Mouse (Mus musculus): ENCODE data around the gene Nodal.

Nodal gene

DNA sequence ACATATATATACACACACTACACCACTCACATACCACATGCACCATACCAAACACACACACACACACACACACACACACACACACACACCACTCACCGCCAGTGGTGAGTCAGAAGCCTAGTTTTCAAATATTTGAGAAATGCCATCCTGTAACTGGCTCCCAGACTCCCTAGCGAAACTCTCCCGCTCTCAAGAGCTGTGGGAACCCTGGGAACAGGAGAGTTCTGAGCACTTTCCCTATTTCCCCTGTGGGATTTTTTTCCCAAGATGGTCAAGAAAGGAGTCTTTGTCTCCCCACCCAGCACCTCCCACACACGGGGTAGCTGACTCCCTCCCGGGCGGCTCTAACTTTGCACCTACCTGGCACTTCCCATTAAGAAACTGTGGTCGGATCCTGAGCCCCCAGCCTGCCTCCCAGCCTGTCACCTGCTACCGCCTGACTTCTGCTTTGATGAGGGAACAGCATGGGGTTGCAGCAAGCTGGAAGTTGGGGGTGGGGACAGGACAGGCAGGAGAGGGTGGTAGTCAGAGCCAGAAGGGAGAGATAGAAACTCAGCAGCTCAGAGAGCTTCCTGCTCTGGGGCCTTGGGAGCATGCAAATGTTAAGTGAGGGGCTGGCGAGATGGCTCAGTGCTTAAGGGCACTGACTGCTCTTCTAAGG lies 23.2 kb upstream of the Nodal start:
- peak; percentile 62 for DNase-seq (ENCODE audit: extremely low read depth, insufficient read length, low spot score)

- no peak for DNase-seq (ENCODE audit: extremely low read depth, insufficient read length, low spot score)
Observed at GRCm38 (mm10) chr10:61398125-61398524, 19.6 kb upstream of the Nodal start.

- DNase-seq (ENCODE audit: extremely low read depth, insufficient read length, low spot score): peak; percentile 43
Observed at GRCm38 (mm10) chr10:61399156-61399734, 18.5 kb upstream of the Nodal start.

DNA sequence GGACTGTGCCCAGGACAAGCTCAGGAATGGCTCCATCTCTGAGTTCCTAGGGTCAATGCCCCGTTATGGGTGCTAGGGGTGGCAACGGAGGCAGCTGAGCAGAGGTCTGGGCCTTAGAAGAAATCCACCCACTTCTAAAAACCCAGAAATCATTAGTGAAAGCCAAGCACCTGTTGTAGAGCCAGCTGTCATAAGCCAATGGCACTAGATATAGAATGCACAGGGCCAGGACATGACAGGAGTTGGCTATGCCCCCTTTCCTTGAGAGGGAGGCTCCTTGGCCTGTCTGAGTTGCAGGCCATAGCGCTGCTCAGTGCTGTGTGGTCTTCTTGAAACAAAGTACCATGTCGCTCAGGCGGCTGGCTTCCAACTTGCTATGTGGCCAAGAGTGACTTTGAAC lies 17.4 kb upstream of the Nodal start:
- no peak for DNase-seq (ENCODE audit: extremely low read depth, insufficient read length, low spot score)

DNA sequence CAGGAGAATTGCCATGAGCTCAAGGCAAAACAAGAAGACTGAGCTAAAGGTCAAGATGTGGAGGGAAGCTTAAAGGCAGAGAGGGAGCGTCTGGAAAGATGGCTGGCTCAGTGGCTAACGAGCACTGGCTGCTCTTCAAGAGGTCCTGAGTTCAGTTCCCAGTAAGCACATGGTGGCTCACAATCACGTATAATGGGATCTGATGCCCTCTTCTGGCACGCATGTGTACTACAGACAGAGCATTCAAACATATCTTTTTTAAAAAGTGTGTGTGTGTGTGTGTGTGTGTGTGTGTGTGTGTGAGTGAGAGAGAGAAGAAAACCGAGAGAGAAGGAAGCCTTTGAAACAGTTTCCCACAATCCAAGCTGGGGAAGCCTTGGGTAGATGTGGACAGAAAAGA lies 15.3 kb upstream of the Nodal start:
- no peak for DNase-seq (ENCODE audit: extremely low read depth, insufficient read length, low spot score)

DNA sequence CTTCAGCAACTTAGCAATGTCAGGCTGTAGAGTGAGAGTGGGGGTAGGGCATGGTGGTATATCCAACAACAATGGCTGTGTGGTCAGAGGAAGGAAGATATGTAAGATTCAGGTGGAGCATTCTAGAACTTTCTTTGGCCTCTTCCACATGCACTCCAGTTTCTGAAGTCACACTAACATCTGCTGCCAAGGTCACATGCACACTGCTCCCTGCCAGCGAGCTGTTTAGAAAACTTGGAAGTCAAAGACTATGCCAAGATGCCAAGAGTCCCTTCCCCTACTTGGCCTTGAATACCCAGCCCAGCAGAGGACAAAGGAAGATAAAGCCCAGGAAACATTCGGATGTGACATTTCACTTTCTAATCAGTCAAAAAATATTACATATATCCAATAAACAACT lies 14.9 kb upstream of the Nodal start:
- no peak for DNase-seq (ENCODE audit: extremely low read depth, insufficient read length, low spot score)

GRCm38 (mm10) chr10:61405958-61406357 lies 11.8 kb upstream of the Nodal start:
- DNase-seq (ENCODE audit: extremely low read depth, insufficient read length, low spot score): no peak

- DNase-seq (ENCODE audit: extremely low read depth, insufficient read length, low spot score): no peak
Observed at GRCm38 (mm10) chr10:61409776-61410175, 8.0 kb upstream of the Nodal start.

GRCm38 (mm10) chr10:61410193-61410592 lies 7.6 kb upstream of the Nodal start:
- no peak for DNase-seq (ENCODE audit: extremely low read depth, insufficient read length, low spot score)

GRCm38 (mm10) chr10:61412910-61413625 lies 4.7 kb upstream of the Nodal start:
- DNase-seq (ENCODE audit: extremely low read depth, insufficient read length, low spot score): no peak

DNA sequence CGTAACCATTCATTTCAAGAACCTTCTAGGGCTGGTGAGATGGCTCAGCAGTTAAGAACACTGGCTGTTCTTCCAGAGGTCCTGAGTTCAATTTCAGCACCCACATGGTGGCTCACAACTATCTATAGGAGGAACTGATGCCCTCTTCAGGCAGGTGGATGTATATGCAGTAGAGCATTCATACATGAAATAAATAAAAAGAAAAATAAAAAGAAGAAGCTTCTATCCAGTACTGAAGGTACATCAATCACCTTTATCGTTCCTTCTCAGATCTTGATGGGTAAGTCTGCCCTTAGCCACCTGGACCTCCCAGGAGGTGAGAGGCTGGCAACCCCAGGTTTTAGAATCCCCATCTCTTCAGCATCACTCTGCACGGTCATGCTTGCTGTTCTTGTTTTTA lies 2.5 kb upstream of the Nodal start:
- no peak for DNase-seq (ENCODE audit: extremely low read depth, insufficient read length, low spot score)

- no peak for DNase-seq (ENCODE audit: extremely low read depth, insufficient read length, low spot score)
Observed at GRCm38 (mm10) chr10:61415890-61416289, 1.9 kb upstream of the Nodal start.

DNA sequence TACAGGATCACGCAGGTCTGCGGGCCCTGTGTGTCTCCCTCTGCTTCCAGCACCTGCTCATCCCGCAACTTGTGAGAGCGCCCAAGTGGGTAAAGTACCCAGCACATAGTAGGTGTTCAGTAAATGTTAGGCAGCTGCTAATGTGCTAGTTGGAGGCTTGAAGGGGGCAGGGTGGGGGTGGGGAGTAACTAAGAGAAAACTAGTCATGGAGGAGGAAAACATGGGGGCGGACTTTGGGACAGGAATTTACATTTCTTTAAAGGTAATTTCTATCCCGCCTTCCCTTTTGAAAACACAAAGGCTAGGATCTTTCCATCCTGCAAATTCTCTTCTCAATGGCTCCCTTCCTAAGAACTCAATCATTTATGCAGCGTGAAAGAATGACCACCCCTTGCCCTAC lies 1.2 kb upstream of the Nodal start:
- DNase-seq (ENCODE audit: extremely low read depth, insufficient read length, low spot score): no peak

DNA sequence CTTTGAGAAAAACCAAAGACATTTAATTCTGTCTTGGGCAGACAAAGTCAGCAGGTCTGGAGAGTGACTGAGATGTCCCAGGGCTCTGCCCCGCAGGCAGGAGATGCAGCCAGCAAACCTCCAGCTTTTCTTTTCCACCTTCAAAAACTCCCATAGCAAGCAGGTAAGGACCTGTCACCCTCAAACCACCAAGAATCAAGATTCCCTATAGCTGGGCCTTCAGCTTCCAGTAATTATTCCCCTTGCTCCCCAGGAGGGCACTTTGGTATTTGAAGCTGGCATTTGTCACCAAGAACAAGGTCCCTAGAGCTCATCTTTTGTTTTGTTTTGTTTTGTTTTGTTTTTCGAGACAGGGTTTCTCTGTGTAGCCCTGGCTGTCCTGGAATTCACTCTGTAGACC lies 726 bp upstream of the Nodal start:
- DNase-seq (ENCODE audit: extremely low read depth, insufficient read length, low spot score): no peak

DNA sequence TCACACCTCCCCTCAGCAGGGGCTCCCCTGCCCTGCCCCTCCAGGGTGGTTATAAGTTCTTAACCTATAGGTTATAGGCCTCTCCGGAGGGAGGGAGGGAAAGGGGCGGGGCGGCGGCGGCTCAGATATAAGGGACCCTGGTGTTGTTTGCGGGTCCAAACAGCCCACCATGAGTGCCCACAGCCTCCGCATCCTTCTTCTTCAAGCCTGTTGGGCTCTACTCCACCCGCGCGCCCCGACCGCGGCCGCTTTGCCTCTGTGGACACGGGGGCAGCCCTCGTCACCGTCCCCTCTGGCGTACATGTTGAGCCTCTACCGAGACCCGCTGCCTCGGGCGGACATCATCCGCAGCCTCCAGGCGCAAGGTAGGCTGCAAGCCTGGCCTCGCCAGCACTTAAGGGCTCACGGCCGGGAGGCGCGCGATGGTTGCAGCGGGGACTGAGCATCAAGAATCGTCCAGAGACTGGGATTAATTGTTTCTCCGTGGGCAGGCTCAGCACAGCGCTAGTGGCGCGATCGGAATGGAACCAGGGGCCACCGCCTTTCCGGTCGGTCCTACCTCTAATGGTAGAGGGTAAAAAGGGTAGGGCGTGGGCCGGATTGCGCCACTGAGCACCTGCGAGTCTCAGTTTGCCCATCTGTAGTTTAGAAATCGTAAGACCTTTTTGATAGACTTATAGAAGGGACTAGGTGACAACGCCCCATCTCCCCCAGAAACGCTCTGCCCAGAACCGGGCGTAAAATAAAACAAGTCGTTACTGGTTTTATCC lies 544 bp downstream of the Nodal start:
- DNase-seq (ENCODE audit: extremely low read depth, insufficient read length, low spot score): no peak

- DNase-seq (ENCODE audit: extremely low read depth, insufficient read length, low spot score): no peak
Observed at GRCm38 (mm10) chr10:61419146-61419545, 1.4 kb downstream of the Nodal start.

DNA sequence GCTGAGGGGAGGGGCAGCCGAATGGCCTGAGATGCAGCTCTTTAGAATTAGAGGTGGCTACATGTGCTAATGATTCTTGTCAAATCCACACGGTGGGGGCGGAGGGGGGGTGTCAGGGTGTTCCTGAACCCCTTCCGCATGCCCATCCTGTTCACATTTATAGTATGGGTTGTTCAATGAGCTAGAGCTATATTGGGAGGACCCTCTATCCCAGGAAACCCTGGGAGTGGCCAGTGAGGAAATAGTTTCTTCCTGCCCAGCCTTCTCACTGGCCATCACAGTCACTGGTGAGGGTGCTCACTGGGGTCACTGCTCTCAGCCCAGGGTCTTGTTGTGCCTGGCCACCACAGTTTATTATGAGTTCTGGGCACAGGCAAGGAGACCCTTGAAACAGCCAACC lies 2.2 kb downstream of the Nodal start:
- no peak for DNase-seq (ENCODE audit: extremely low read depth, insufficient read length, low spot score)

DNA sequence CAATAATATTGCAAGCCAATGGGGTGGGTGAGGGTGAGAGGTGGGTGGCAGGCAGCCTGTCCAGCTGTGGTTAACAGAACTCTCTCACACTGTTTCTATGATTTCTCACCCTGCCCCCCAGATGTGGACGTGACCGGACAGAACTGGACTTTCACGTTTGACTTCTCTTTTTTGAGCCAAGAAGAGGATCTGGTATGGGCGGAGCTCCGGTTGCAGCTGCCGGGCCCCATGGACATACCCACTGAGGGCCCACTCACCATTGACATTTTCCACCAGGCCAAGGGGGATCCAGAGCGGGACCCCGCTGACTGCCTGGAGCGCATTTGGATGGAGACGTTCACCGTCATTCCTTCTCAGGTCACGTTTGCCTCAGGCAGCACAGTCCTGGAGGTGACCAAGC lies 5.1 kb downstream of the Nodal start:
- no peak for DNase-seq (ENCODE audit: extremely low read depth, insufficient read length, low spot score)

- no peak for DNase-seq (ENCODE audit: extremely low read depth, insufficient read length, low spot score)
Observed at GRCm38 (mm10) chr10:61423289-61423688, 5.5 kb downstream of the Nodal start.

DNA sequence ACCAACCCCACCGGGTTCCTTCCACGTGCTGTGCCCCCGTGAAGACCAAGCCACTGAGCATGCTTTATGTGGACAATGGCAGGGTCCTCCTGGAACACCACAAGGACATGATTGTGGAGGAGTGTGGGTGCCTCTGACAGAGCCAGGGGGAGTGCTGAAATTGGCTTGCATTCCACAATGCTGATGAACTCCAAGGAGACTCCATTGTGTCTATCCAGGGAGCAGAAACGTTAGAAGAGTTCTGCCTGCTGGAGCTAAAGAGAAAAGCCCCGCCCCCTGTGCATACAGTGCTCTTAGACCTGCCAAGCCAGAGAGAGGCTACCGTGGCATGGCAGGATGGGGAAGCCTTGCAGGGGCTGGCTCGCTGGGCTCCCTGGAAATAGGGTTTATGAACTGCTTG lies 6.7 kb downstream of the Nodal start:
- DNase-seq (ENCODE audit: extremely low read depth, insufficient read length, low spot score): no peak

GRCm38 (mm10) chr10:61425047-61425446 lies 7.3 kb downstream of the Nodal start:
- no peak for DNase-seq (ENCODE audit: extremely low read depth, insufficient read length, low spot score)

Data from 3134 (cell line).